Mouse (Mus musculus): ENCODE data around the gene Nucb1.

- TF ChIP-seq MYOD1 (IDR thresholded peaks at IDR 0.05; ENCODE audit: control insufficient read depth, insufficient read length, low read depth) (no peak), USF1 (IDR thresholded peaks at IDR 0.05; ENCODE audit: low read depth) (no peak), CTCF (IDR thresholded peaks at IDR 0.05; ENCODE audit: control insufficient read depth, insufficient read depth, insufficient read length) (no peak), MYOG (IDR thresholded peaks at IDR 0.05; ENCODE audit: control insufficient read depth, extremely low read depth, insufficient read length) (no peak)
These were observed 28.0 kb downstream of the Nucb1 start for GRCm38 (mm10) chr7:45482166-45482565.
